Mouse (Mus musculus) gonadal fat pad, adult 2 months (tissue): ENCODE data around the gene Hoxb1. TPM values are rescaled to one million over a fixed set of nuclear protein-coding genes. Genes with fewer than 3 reads are reported as not detected.

Experiments
- DNase-seq: peaks from one replicate; pipeline ENCODE4 v3.0.0-alpha.2; 2012; ENCODE audit warnings: low read depth
- polyA plus RNA-seq: library from polyadenylated mRNA; depleted of rRNA; stranded (reverse); fragments of >200 nt; gene quantifications from 2 replicates; pipeline ENCODE4 v1.2.3, GENCODE M21; 2012; rRNA removed

The Hoxb1 gene
- polyA plus RNA-seq, 1 experiment: 0.92 TPM

GRCm38 (mm10) chr11:96397806-96398335 is 32.3 kb downstream of the Hoxb1 start:
- no peak for DNase-seq

DNA sequence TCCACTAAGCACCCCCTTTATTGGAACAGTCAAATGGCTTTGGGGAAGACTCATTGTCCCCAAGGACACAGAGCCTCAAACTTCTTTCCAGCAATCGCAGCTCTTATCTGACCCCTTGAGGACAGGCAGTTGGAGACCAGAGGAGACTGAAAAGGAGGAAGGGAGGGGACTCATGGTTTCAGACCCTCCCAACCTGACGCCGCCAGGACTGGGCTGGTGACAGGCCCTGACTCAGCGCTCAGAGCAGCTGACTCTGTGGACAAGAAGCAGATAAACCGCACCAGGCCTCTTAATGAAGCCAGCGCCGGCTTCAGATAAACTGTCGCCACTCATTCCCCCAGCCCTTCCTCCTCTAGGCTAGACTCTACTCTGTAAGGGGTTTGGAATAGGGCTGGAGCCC is 34.4 kb downstream of the Hoxb1 start:
- DNase-seq: no peak

DNA sequence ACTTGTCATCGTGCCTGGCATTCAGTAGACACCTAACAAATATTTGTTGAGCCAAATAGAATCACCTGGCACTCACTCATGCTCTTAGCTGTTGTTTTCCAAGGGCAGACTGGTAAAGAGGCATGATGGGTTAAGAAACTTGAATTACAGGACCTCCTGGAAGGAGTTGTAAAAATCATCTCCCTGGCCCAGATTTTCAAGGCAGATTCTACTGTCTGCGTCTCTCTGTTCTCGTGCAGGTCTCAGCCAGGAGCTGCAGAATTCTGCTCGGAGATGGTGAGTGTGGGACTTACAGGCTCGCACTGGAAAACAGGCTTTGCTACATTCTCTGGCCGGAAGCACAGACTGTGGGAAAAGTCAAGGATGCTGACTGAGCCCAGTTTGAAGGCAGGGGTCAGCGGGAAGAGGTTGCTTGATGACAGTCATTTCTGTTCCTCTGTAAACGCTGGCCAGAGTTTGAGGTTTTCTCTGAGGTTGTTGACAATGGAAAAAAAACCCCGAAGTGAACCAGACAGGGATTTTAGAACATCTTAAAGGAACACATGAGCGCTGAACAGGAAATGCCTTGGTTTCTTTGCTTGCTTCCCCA is 38.6 kb downstream of the Hoxb1 start:
- DNase-seq: no peak

DNA sequence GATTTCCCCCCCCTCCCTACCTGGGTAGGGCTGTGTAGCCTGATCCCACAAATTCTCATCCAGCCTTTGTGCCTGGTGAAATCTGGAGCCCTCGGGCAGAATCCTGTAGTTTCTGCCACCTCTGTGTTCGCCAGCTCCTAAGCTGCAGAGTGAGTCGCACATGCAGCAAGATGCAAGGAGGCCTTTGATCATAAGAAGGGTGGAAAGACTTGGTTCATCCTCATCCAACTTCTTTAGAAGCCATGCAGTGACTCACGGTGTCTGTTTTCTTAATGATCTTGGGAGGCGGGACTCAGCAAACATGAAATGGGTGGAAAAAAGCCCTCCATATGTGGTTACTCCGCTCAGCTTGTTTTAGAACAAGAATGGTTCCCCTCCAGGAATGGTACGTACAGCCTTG is 39.3 kb downstream of the Hoxb1 start:
- DNase-seq: no peak

- DNase-seq: no peak
Measured at GRCm38 (mm10) chr11:96405541-96405940, 40.0 kb downstream of the Hoxb1 start.

- DNase-seq: no peak
Measured at GRCm38 (mm10) chr11:96407191-96408072, 41.9 kb downstream of the Hoxb1 start.

GRCm38 (mm10) chr11:96408234-96409010 is 42.9 kb downstream of the Hoxb1 start:
- no peak for DNase-seq

DNA sequence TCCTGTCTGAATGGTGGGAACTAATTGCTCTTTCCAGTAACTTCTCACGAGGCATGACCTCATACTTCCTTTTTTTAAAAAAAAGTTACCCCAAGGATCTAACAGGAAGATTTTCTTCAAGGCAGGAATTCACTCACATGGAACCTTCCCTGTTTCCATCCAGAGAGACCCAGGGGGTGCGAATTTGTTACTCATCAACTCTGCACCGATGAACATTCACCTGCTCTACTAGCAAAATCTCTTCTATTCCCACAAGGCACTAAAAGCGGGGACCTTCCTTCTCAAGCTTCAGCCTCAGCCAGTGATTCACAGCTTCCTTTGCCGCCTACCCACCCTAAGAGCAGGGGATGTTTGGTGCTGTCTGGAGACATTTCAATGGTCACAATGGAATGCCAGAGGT is 45.5 kb downstream of the Hoxb1 start:
- no peak for DNase-seq

DNA sequence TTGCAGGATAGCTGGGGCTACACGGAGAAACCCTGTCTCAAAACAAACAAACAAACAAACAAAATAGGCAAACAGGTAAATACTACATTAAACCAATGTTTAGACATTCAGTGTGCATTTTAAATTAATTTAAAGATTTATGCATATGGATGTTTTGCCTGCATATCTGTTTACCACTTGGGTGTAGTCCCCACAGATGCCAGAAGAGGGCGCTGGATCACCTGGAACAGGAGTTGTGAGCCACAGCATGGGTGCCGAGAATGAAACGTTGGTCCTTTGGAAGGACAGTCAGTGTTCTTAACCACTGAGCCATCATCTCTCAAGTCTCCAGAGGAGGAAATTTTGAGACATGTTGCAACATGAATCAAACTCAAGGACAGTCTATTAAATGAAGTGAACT is 46.4 kb downstream of the Hoxb1 start:
- DNase-seq: no peak

- DNase-seq: no peak
Measured at GRCm38 (mm10) chr11:96412941-96413491, 47.5 kb downstream of the Hoxb1 start.

DNA sequence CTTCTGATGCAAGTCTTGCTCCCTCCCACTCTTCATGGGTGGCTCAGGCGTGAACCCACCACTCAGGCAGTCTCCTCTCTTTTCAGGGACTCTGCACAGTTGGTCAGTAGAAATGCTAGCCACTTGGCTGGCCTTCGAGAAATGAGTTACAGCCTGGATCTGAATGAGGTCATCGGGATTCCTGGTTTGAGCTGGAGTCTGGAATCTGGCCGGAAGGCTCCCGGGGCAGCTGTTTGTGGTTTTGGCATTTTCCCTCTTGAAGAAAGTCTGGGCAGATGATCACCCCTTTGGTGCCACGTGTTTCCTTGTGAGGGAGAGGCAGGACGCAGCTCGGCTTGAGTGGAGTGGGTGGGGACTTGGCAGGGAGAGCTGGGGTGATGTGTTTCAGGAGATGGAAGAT is 48.0 kb downstream of the Hoxb1 start:
- no peak for DNase-seq

- no peak for DNase-seq
Measured at GRCm38 (mm10) chr11:96414002-96414401, 48.5 kb downstream of the Hoxb1 start.

Other genes starting within 250 kb of the Hoxb1 start
- 0.45 and 0.84 TPM in 2 replicates for gene Ttll6, start 232.0 kb upstream of the Hoxb1 start, polyA plus RNA-seq
- 0.04 TPM in 1 of 2 replicates, not detected in the other for gene Hoxb13, start 171.4 kb upstream of the Hoxb1 start, polyA plus RNA-seq
- gene Hoxb9, start 94.3 kb upstream of the Hoxb1 start, polyA plus RNA-seq: 27.8 and 31.5 TPM in 2 replicates
- 137 and 237 TPM in 2 replicates for gene Hoxb8, start 83.8 kb upstream of the Hoxb1 start, polyA plus RNA-seq
- 49.4 and 65.1 TPM in 2 replicates for gene Hoxb7, start 79.1 kb upstream of the Hoxb1 start, polyA plus RNA-seq
- gene Hoxb6, start 73.3 kb upstream of the Hoxb1 start, polyA plus RNA-seq: 153 and 221 TPM in 2 replicates
- 10.7 and 13.8 TPM in 2 replicates for gene Hoxb5, start 62.4 kb upstream of the Hoxb1 start, polyA plus RNA-seq
- gene Hoxb4, start 47.5 kb upstream of the Hoxb1 start, polyA plus RNA-seq: 19.5 and 22.4 TPM in 2 replicates
- 20.1 and 26.4 TPM in 2 replicates for gene Hoxb3, start 42.4 kb upstream of the Hoxb1 start, polyA plus RNA-seq
- gene Hoxb2, start 15.2 kb upstream of the Hoxb1 start, polyA plus RNA-seq: 31.4 and 43.0 TPM in 2 replicates
- 8.8 and 11.0 TPM in 2 replicates for gene Skap1, start 98.8 kb downstream of the Hoxb1 start, polyA plus RNA-seq